Mouse (Mus musculus) heart, embryonic 15.5 days (tissue): ENCODE results near the gene Oasl1. TPM values are rescaled to one million over a fixed set of nuclear protein-coding genes. Genes with fewer than 3 reads are reported as not detected.

ENCODE experiments used
- ATAC-seq: fragments of 200-750 bp; cut with Nextera tagmentation; replicated peaks from 2 replicates; pipeline ENCODE4 v1.8.0; 2017; ENCODE audit warnings: low read depth, moderate TSS enrichment; ENCODE audit not compliant: insufficient number of reproducible peaks, insufficient read depth, low FRiP score
- H3K27ac ChIP-seq: fragments of 300-500 bp; sonication (generic); 2 replicates; pipeline ENCODE4 v1.5.1; 2015; ENCODE audit warnings: mild to moderate bottlenecking, inconsistent platforms
- H3K27me3 ChIP-seq: fragments of 300-500 bp; sonication (generic); 2 replicates; pipeline ENCODE4 v1.6.1; 2015; ENCODE audit warnings: inconsistent platforms
- H3K36me3 ChIP-seq: fragments of 300-500 bp; sonication (generic); 2 replicates; pipeline ENCODE4 v1.6.1; 2015; ENCODE audit warnings: mild to moderate bottlenecking, inconsistent platforms
- H3K4me1 ChIP-seq: fragments of 300-500 bp; sonication (generic); replicated peaks from 2 replicates; pipeline ENCODE4 v1.6.1; 2015; ENCODE audit warnings: inconsistent platforms
- H3K4me2 ChIP-seq: fragments of 300-500 bp; sonication (generic); 2 replicates; pipeline ENCODE4 v1.6.1; 2015; ENCODE audit warnings: inconsistent platforms, mild to moderate bottlenecking, moderate library complexity
- H3K4me3 ChIP-seq: fragments of 300-500 bp; sonication (generic); 2 replicates; pipeline ENCODE4 v1.5.1; 2015; ENCODE audit warnings: mild to moderate bottlenecking, inconsistent platforms
- H3K9ac ChIP-seq: fragments of 300-500 bp; sonication (generic); 2 replicates; pipeline ENCODE4 v1.6.1; 2015; ENCODE audit warnings: mild to moderate bottlenecking, inconsistent platforms
- H3K9me3 ChIP-seq: fragments of 300-500 bp; sonication (generic); replicated peaks from 2 replicates; pipeline ENCODE4 v1.6.1; 2016; ENCODE audit warnings: inconsistent platforms
- WGBS: fragments of 180-500 bp; shearing (Covaris S2); methylation state at CpG from one replicate; pipeline ENCODE4 v1.1.7; 2015; ENCODE audit warnings: mixed read lengths; 5-methylcytosine and 5-hydroxymethylcytosine counted together
- polyA plus RNA-seq: library from polyadenylated mRNA; unstranded; fragments of >200 nt; fragmentation: Nextera tagmentation; extraction: Ambion mirVana; gene quantifications from 2 replicates; pipeline ENCODE4 v1.2.1, GENCODE M21; 2015

The Oasl1 gene
- polyA plus RNA-seq, 1 experiment from 2014 or later, result 0.63 TPM

GRCm38 (mm10) chr5:114972201-114972600 lies 49.2 kb downstream of the Oasl1 start:
- no peak for ATAC-seq
- peaks cover 5% of the 10 kb centered on the region for H3K4me1 ChIP-seq
- no peak overlapping the region for H3K4me2 ChIP-seq
- H3K9ac ChIP-seq, result no peak overlapping the region
- H3K27me3 ChIP-seq, result peaks cover 30% of the 10 kb centered on the region
- no peaks in the 10 kb centered on the region for H3K9me3 ChIP-seq
- H3K27ac ChIP-seq, result no peak overlapping the region
- 78% methylated on average over 9 of the region's 9 CpGs for WGBS
- H3K4me3 ChIP-seq, result no peak overlapping the region
- H3K36me3 ChIP-seq, result no peaks in the 10 kb centered on the region

GRCm38 (mm10) chr5:114973131-114973530 lies 50.1 kb downstream of the Oasl1 start:
- H3K9ac ChIP-seq, result no peak overlapping the region
- H3K4me1 ChIP-seq, result peaks cover 1% of the 10 kb centered on the region
- no peak overlapping the region for H3K27ac ChIP-seq
- no peaks in the 10 kb centered on the region for H3K9me3 ChIP-seq
- no peak for ATAC-seq
- no peak overlapping the region for H3K4me2 ChIP-seq
- peaks cover 21% of the 10 kb centered on the region for H3K27me3 ChIP-seq
- H3K36me3 ChIP-seq, result no peaks in the 10 kb centered on the region
- no peak overlapping the region for H3K4me3 ChIP-seq
- WGBS, result 69% methylated on average over 8 of the region's 8 CpGs

- Histone ChIP-seq H3K4me1 (peaks cover 12% of the 10 kb centered on the region), H3K27me3 (no peaks in the 10 kb centered on the region), H3K9me3 (no peaks in the 10 kb centered on the region), H3K4me3 (no peak overlapping the region), H3K27ac (no peak overlapping the region), H3K4me2 (no peak overlapping the region), H3K36me3 (no peaks in the 10 kb centered on the region), H3K9ac (no peak overlapping the region)
- no peak for ATAC-seq
These were observed 53.9 kb downstream of the Oasl1 start for GRCm38 (mm10) chr5:114976935-114977334.

GRCm38 (mm10) chr5:114978473-114978872 lies 55.4 kb downstream of the Oasl1 start:
- H3K9me3 ChIP-seq, result no peaks in the 10 kb centered on the region
- no peak overlapping the region for H3K27ac ChIP-seq
- peaks cover 12% of the 10 kb centered on the region for H3K4me1 ChIP-seq
- WGBS, result 58% methylated on average over 11 of the region's 11 CpGs
- H3K4me2 ChIP-seq, result no peak overlapping the region
- H3K27me3 ChIP-seq, result no peaks in the 10 kb centered on the region
- H3K36me3 ChIP-seq, result no peaks in the 10 kb centered on the region
- no peak overlapping the region for H3K4me3 ChIP-seq
- ATAC-seq, result no peak
- H3K9ac ChIP-seq, result no peak overlapping the region

- ATAC-seq, result no peak
These were observed 55.8 kb downstream of the Oasl1 start for GRCm38 (mm10) chr5:114978888-114979249.

GRCm38 (mm10) chr5:114979250-114980121 lies 56.4 kb downstream of the Oasl1 start:
- Histone ChIP-seq H3K9me3 (no peaks in the 10 kb centered on the region), H3K4me2 (peak overlapping the region; percentile 94), H3K9ac (peak overlapping the region; percentile 51), H3K4me3 (peak overlapping the region; percentile 55), H3K4me1 (peaks cover 12% of the 10 kb centered on the region), H3K27me3 (no peaks in the 10 kb centered on the region), H3K27ac (peak overlapping the region; percentile 16; the same call in 1 of the 2 replicates), H3K36me3 (no peaks in the 10 kb centered on the region)
- 2% methylated on average over 32 of the region's 32 CpGs for WGBS
- peak; percentile 47; the same call in 1 of the 2 replicates for ATAC-seq

More at GRCm38 (mm10) chr5:114978888-114979249, 55.8 kb downstream of the Oasl1 start:
- H3K27ac ChIP-seq, result no peak overlapping the region
- peak overlapping the region; percentile 55 for H3K4me3 ChIP-seq
- H3K9me3 ChIP-seq, result no peaks in the 10 kb centered on the region
- H3K27me3 ChIP-seq, result no peaks in the 10 kb centered on the region
- peaks cover 12% of the 10 kb centered on the region for H3K4me1 ChIP-seq
- 5% methylated on average over 6 of the region's 6 CpGs for WGBS
- no peak overlapping the region for H3K9ac ChIP-seq
- peak overlapping the region; percentile 94 for H3K4me2 ChIP-seq
- no peaks in the 10 kb centered on the region for H3K36me3 ChIP-seq

GRCm38 (mm10) chr5:114980122-114980748 lies 57.2 kb downstream of the Oasl1 start:
- 24% methylated on average over 16 of the region's 16 CpGs for WGBS
- H3K4me3 ChIP-seq, result peak overlapping the region; percentile 55
- H3K9ac ChIP-seq, result peak overlapping the region; percentile 51
- no peaks in the 10 kb centered on the region for H3K9me3 ChIP-seq
- H3K4me2 ChIP-seq, result peak overlapping the region; percentile 94
- H3K27me3 ChIP-seq, result no peaks in the 10 kb centered on the region
- no peak overlapping the region for H3K27ac ChIP-seq
- no peaks in the 10 kb centered on the region for H3K36me3 ChIP-seq
- H3K4me1 ChIP-seq, result peaks cover 12% of the 10 kb centered on the region
- 0 out of 2 replicates have a peak, but pooled peaks have one; percentile 36 for ATAC-seq

- no peak overlapping the region for H3K4me3 ChIP-seq
- H3K4me1 ChIP-seq, result peaks cover 12% of the 10 kb centered on the region
- no peaks in the 10 kb centered on the region for H3K27me3 ChIP-seq
- H3K9me3 ChIP-seq, result no peaks in the 10 kb centered on the region
- no peak overlapping the region for H3K9ac ChIP-seq
- H3K36me3 ChIP-seq, result no peaks in the 10 kb centered on the region
- H3K27ac ChIP-seq, result no peak overlapping the region
- no peak for ATAC-seq
- 48% methylated on average over 15 of the region's 15 CpGs for WGBS
- H3K4me2 ChIP-seq, result no peak overlapping the region
These were observed 59.0 kb downstream of the Oasl1 start for GRCm38 (mm10) chr5:114982001-114982400.

- Histone ChIP-seq H3K9me3 (no peaks in the 10 kb centered on the region), H3K9ac (no peak overlapping the region), H3K4me2 (no peak overlapping the region), H3K27me3 (no peaks in the 10 kb centered on the region), H3K36me3 (no peaks in the 10 kb centered on the region), H3K4me1 (peaks cover 4% of the 10 kb centered on the region), H3K27ac (no peak overlapping the region), H3K4me3 (no peak overlapping the region)
- ATAC-seq, result no peak
These were observed 62.0 kb downstream of the Oasl1 start for GRCm38 (mm10) chr5:114985074-114985473.
